Comparison of ENCODE assay signal across 13 mouse cellular contexts in the genomic region with DNA sequence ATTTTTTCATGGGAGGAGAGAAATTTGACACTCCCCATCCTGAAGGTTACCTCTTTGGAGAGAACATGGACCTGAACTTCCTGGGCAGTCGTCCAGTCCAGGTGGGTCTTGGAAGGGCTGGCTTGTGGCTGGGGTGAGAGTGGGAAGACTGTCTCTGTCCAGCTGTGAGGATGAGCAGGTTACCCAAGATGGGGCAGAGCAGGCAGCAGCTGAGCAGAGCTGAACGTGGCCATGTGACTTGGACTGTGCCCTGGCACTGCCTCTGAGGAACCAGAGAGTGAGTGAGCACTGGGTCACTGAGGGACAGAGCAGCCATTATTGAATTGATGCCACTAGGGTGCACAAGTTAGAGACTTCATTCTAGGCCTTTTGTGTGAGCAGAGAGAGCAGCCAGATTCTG. TPM values are rescaled to one million over a fixed set of nuclear protein-coding genes. Genes with fewer than 3 reads are reported as not detected.
DNase-seq lines count a peak whose midpoint lies in the region; ATAC-seq and TF ChIP-seq lines count a peak whose summit lies in the region.
"Had no signal": no experiment of that assay in that cellular context is flagged by ENCODE, and none has a peak within 500 bp of the region (broad histone marks: within the 10 kb centered on the region; RNA-seq: fewer than 3 reads in every experiment).

No protein-coding gene starts in this region.

- H3K4me3 ChIP-seq in kidney, embryonic 14.5 days (ENCODE audit: low read length) = no peak overlapping the region
- no peak overlapping the region for H3K4me3 ChIP-seq in liver, embryonic 12.5 days
- H3K4me3 ChIP-seq in liver, embryonic 11.5 days (ENCODE audit: low read depth, low read length) = no peak overlapping the region
- H3K4me3 ChIP-seq in bone marrow macrophage, adult 2 months (ENCODE audit: insufficient read depth, low read length) = no peak overlapping the region
- H3K4me3 ChIP-seq: embryonic facial prominence, embryonic 13.5 days; intestine, embryonic 15.5 days had no signal

- WGBS in kidney, embryonic 14.5 days = 67% methylated on average over 2 of the region's 2 CpGs
- WGBS in liver, embryonic 12.5 days (ENCODE audit: insufficient replicate concordance) = 54% methylated on average over 2 of the region's 2 CpGs
- WGBS in liver, embryonic 11.5 days = 63% methylated on average over 2 of the region's 2 CpGs

- ATAC-seq in kidney, embryonic 14.5 days (ENCODE audit: low FRiP score, low TSS enrichment) = no peak
- ATAC-seq in liver, embryonic 12.5 days = 0 out of 2 replicates have a peak, but pooled peaks have one; percentile 17
- no peak for ATAC-seq in liver, embryonic 11.5 days (replicated peaks; ENCODE audit: low FRiP score)
- ATAC-seq: forebrain, embryonic 14.5 days; intestine, embryonic 15.5 days had no signal

- no peak overlapping the region for H3K4me2 ChIP-seq in kidney, embryonic 14.5 days (replicated peaks; ENCODE audit: low read depth, low read length)
- H3K4me2 ChIP-seq in liver, embryonic 12.5 days = no peak overlapping the region
- H3K4me2 ChIP-seq in liver, embryonic 11.5 days = no peak overlapping the region
- H3K4me2 ChIP-seq: embryonic facial prominence, embryonic 13.5 days; intestine, embryonic 15.5 days had no signal

- H3K4me1 ChIP-seq in kidney, embryonic 14.5 days (ENCODE audit: control insufficient read depth, insufficient read depth, low read length) = peaks cover 6% of the 10 kb centered on the region
- peaks cover 38% of the 10 kb centered on the region for H3K4me1 ChIP-seq in liver, embryonic 12.5 days
- H3K4me1 ChIP-seq in liver, embryonic 11.5 days (replicated peaks; ENCODE audit: control insufficient read depth, insufficient read depth, low read length) = peaks cover 12% of the 10 kb centered on the region
- H3K4me1 ChIP-seq in bone marrow macrophage, adult 2 months (ENCODE audit: control insufficient read depth, insufficient read depth, low read length) = peaks cover 52% of the 10 kb centered on the region

- peaks cover 32% of the 10 kb centered on the region for H3K36me3 ChIP-seq in kidney, embryonic 14.5 days (ENCODE audit: control insufficient read depth, insufficient read depth, low read length)
- H3K36me3 ChIP-seq in liver, embryonic 12.5 days = peaks cover 37% of the 10 kb centered on the region
- H3K36me3 ChIP-seq in liver, embryonic 11.5 days (ENCODE audit: control insufficient read depth, insufficient read depth, low read length) = peaks cover 13% of the 10 kb centered on the region

- no peaks in the 10 kb centered on the region for H3K9me3 ChIP-seq in kidney, embryonic 14.5 days (ENCODE audit: control insufficient read depth, low read length)
- H3K9me3 ChIP-seq in liver, embryonic 12.5 days (replicated peaks) = no peaks in the 10 kb centered on the region
- no peaks in the 10 kb centered on the region for H3K9me3 ChIP-seq in liver, embryonic 11.5 days (ENCODE audit: control insufficient read depth, low read length)
- H3K9me3 ChIP-seq: embryonic facial prominence, embryonic 13.5 days; intestine, embryonic 15.5 days had no signal

- no peak overlapping the region for H3K9ac ChIP-seq in kidney, embryonic 14.5 days (ENCODE audit: low read depth, low read length)
- H3K9ac ChIP-seq in liver, embryonic 12.5 days = no peak overlapping the region
- H3K9ac ChIP-seq in liver, embryonic 11.5 days (ENCODE audit: low read depth, low read length) = no peak overlapping the region
- H3K9ac ChIP-seq: embryonic facial prominence, embryonic 13.5 days; intestine, embryonic 15.5 days had no signal

- peak; percentile 46 for DNase-seq in kidney, adult 11 months
- no peak for DNase-seq in liver, embryonic 11.5 days (ENCODE audit: low spot score)
- DNase-seq in kidney, postnatal 36 days = peak; percentile 57 to 69
- DNase-seq in left cerebral cortex, adult 9 months (ENCODE audit: low spot score in 2 of 2) = no peak
- DNase-seq: cerebellum, adult 9-10 months; heart, postnatal 14 days; right cerebral cortex, postnatal 14 days had no signal

- no peak for TF ChIP-seq CTCF in bone marrow macrophage, adult 2 months (IDR thresholded peaks at IDR 0.05; ENCODE audit: low read depth, low read length)

- no peak overlapping the region for H3K27ac ChIP-seq in kidney, embryonic 14.5 days (ENCODE audit: low read depth, low read length)
- H3K27ac ChIP-seq in liver, embryonic 12.5 days = no peak overlapping the region
- no peak overlapping the region for H3K27ac ChIP-seq in liver, embryonic 11.5 days (ENCODE audit: low read depth, low read length)
- H3K27ac ChIP-seq in bone marrow macrophage, adult 2 months (ENCODE audit: insufficient read depth, low read depth, low read length) = peak overlapping the region; percentile 65
- H3K27ac ChIP-seq: embryonic facial prominence, embryonic 13.5 days; intestine, embryonic 15.5 days had no signal

- no peaks in the 10 kb centered on the region for H3K27me3 ChIP-seq in kidney, embryonic 14.5 days (ENCODE audit: control insufficient read depth, insufficient read depth, low read length)
- H3K27me3 ChIP-seq in liver, embryonic 12.5 days (replicated peaks) = no peaks in the 10 kb centered on the region
- H3K27me3 ChIP-seq in liver, embryonic 11.5 days (replicated peaks; ENCODE audit: control insufficient read depth, insufficient read depth, low read length) = no peaks in the 10 kb centered on the region
- H3K27me3 ChIP-seq: embryonic facial prominence, embryonic 13.5 days; intestine, embryonic 15.5 days had no signal

- no peak for TF ChIP-seq POLR2A in bone marrow macrophage, adult 2 months (IDR thresholded peaks at IDR 0.05; ENCODE audit: borderline replicate concordance, low read depth, low read length)

RNA-seq across cellular contexts. Expression of a gene that starts 21.3 kb away (rescaled TPM):
- polyA plus RNA-seq in kidney, embryonic 14.5 days (2014; fragmentation: Nextera tagmentation; extraction: Ambion mirVana) = 54.0 and 89.2 TPM in 2 replicates
- 29.8 and 31.1 TPM in 2 replicates for polyA plus RNA-seq in liver, embryonic 12.5 days (2016; fragmentation: Nextera tagmentation; extraction: Ambion mirVana)
- polyA plus RNA-seq in liver, embryonic 11.5 days (2014; fragmentation: Nextera tagmentation; extraction: Ambion mirVana) = 50.5 and 52.5 TPM in 2 replicates
- 66.4 and 75.4 TPM in 2 replicates for polyA plus RNA-seq in bone marrow macrophage, adult 2 months (2012; ENCODE audit: insufficient read depth, insufficient read length, missing spikeins)

RNA-seq across cellular contexts. Expression of a gene that starts 27.3 kb away (rescaled TPM):
- 37.2 and 39.7 TPM in 2 replicates for polyA plus RNA-seq in kidney, embryonic 14.5 days (2014; fragmentation: Nextera tagmentation; extraction: Ambion mirVana)
- 14.7 and 16.8 TPM in 2 replicates for polyA plus RNA-seq in liver, embryonic 12.5 days (2016; fragmentation: Nextera tagmentation; extraction: Ambion mirVana)
- polyA plus RNA-seq in liver, embryonic 11.5 days (2014; fragmentation: Nextera tagmentation; extraction: Ambion mirVana) = 26.4 and 29.9 TPM in 2 replicates
- 68.4 and 72.6 TPM in 2 replicates for polyA plus RNA-seq in bone marrow macrophage, adult 2 months (2012; ENCODE audit: insufficient read depth, insufficient read length, missing spikeins)

RNA-seq across cellular contexts. Expression of a gene that starts 31.2 kb away (rescaled TPM):
- 153 and 160 TPM in 2 replicates for polyA plus RNA-seq in kidney, embryonic 14.5 days (2014; fragmentation: Nextera tagmentation; extraction: Ambion mirVana)
- polyA plus RNA-seq in liver, embryonic 12.5 days (2016; fragmentation: Nextera tagmentation; extraction: Ambion mirVana) = 61.2 and 62.7 TPM in 2 replicates
- 102 and 103 TPM in 2 replicates for polyA plus RNA-seq in liver, embryonic 11.5 days (2014; fragmentation: Nextera tagmentation; extraction: Ambion mirVana)
- polyA plus RNA-seq in bone marrow macrophage, adult 2 months (2012; ENCODE audit: insufficient read depth, insufficient read length, missing spikeins) = 44.3 and 55.0 TPM in 2 replicates

RNA-seq across cellular contexts. Expression of a gene that starts 56.6 kb away (rescaled TPM):
- 45.6 and 61.3 TPM in 2 replicates for polyA plus RNA-seq in kidney, embryonic 14.5 days (2014; fragmentation: Nextera tagmentation; extraction: Ambion mirVana)
- polyA plus RNA-seq in liver, embryonic 12.5 days (2016; fragmentation: Nextera tagmentation; extraction: Ambion mirVana) = 16.8 and 19.7 TPM in 2 replicates
- 28.1 and 30.0 TPM in 2 replicates for polyA plus RNA-seq in liver, embryonic 11.5 days (2014; fragmentation: Nextera tagmentation; extraction: Ambion mirVana)
- 44.1 and 44.2 TPM in 2 replicates for polyA plus RNA-seq in bone marrow macrophage, adult 2 months (2012; ENCODE audit: insufficient read depth, insufficient read length, missing spikeins)

Comparison
In these comparisons a context has a peak if more than half of its experiments do, and no peak if none do; other contexts are left out.
1. DNase-seq: peak in kidney, adult 11 months (single experiment) and kidney, postnatal 36 days (2 of 2); none in liver, embryonic 11.5 days (single experiment) and left cerebral cortex, adult 9 months (0 of 2).